ENCODE assay signal across 10 mouse cellular contexts in genomic region chr4:155837404-155838010, GRCm38 (mm10). TPM values are rescaled to one million over a fixed set of nuclear protein-coding genes. Genes with fewer than 3 reads are reported as not detected.
DNase-seq lines count a peak whose midpoint lies in the region; ATAC-seq and TF ChIP-seq lines count a peak whose summit lies in the region.
"Had no signal": no experiment of that assay in that cellular context is flagged by ENCODE, and none has a peak within 500 bp of the region (broad histone marks: within the 10 kb centered on the region; RNA-seq: fewer than 3 reads in every experiment).

No protein-coding gene starts in this region.

- H3K4me3 ChIP-seq in intestine, embryonic 15.5 days (replicated peaks) = no peak overlapping the region
- no peak overlapping the region for H3K4me3 ChIP-seq in forebrain, embryonic 12.5 days (replicated peaks)
- H3K4me3 ChIP-seq in thymus, adult 2 months (ENCODE audit: control insufficient read depth, insufficient read depth, low read length) = no peak overlapping the region
- H3K4me3 ChIP-seq: erythroblast, embryonic 14.5 days; liver, embryonic 13.5 days had no signal

- no peak overlapping the region for H3K9ac ChIP-seq in intestine, embryonic 15.5 days
- no peak overlapping the region for H3K9ac ChIP-seq in forebrain, embryonic 12.5 days
- H3K9ac ChIP-seq: liver, embryonic 13.5 days had no signal

- no peak for TF ChIP-seq POLR2A in thymus, adult 2 months (IDR thresholded peaks at IDR 0.05; ENCODE audit: control insufficient read depth, extremely low read depth, insufficient read depth, low read length, poor library complexity)

- WGBS in intestine, embryonic 15.5 days = 60% methylated on average over 11 of the region's 11 CpGs
- WGBS in forebrain, embryonic 12.5 days = 87% methylated on average over 11 of the region's 11 CpGs
- WGBS in thymus, adult 2 months = 29% methylated on average over 11 of the region's 11 CpGs

- H3K4me2 ChIP-seq in intestine, embryonic 15.5 days (replicated peaks) = peak overlapping the region; percentile 12; the same call in 1 of the 2 replicates
- no peak overlapping the region for H3K4me2 ChIP-seq in forebrain, embryonic 12.5 days
- H3K4me2 ChIP-seq: liver, embryonic 13.5 days had no signal

- peaks cover 48% of the 10 kb centered on the region for H3K4me1 ChIP-seq in intestine, embryonic 15.5 days (replicated peaks)
- H3K4me1 ChIP-seq in forebrain, embryonic 12.5 days = peaks cover 45% of the 10 kb centered on the region
- H3K4me1 ChIP-seq in thymus, adult 2 months (replicated peaks; ENCODE audit: control insufficient read depth, insufficient read depth, low read length) = peaks cover 26% of the 10 kb centered on the region

- no peak for ATAC-seq in intestine, embryonic 15.5 days
- no peak for ATAC-seq in forebrain, embryonic 12.5 days (ENCODE audit: low FRiP score)

- H3K36me3 ChIP-seq in intestine, embryonic 15.5 days = peaks cover 6% of the 10 kb centered on the region; the same call in 1 of the 2 replicates
- peaks cover 7% of the 10 kb centered on the region; the same call in 1 of the 2 replicates for H3K36me3 ChIP-seq in forebrain, embryonic 12.5 days (replicated peaks)
- H3K36me3 ChIP-seq in thymus, adult 2 months (ENCODE audit: control insufficient read depth, insufficient read depth, low read length) = 0 out of 2 replicates have a peak, but pooled peaks cover 4% of the 10 kb centered on the region

- peak; percentile 79 for DNase-seq in NIH3T3 (ENCODE audit: low read depth)
- peak; percentile 51 to 73 for DNase-seq in gastrocnemius, adult 8-10 months (ENCODE audit: low spot score in 2 of 2)
- peak; percentile 81 for DNase-seq in lung, postnatal 10 days
- no peak for DNase-seq in adrenal gland, postnatal 10 days
- DNase-seq in thymus, adult 2 months = no peak
- no peak for DNase-seq in right cerebral cortex, postnatal 4 days
- DNase-seq: liver, embryonic 13.5 days had no signal

- H3K27me3 ChIP-seq in intestine, embryonic 15.5 days (replicated peaks) = no peaks in the 10 kb centered on the region
- H3K27me3 ChIP-seq in forebrain, embryonic 12.5 days = peaks cover 20% of the 10 kb centered on the region
- no peaks in the 10 kb centered on the region for H3K27me3 ChIP-seq in thymus, adult 2 months (ENCODE audit: control insufficient read depth, insufficient read depth, low read length)

- no peak for TF ChIP-seq CTCF in thymus, adult 2 months (IDR thresholded peaks at IDR 0.05; ENCODE audit: borderline replicate concordance, control insufficient read depth, extremely low read depth, insufficient read depth, low read length, poor library complexity)

- no peaks in the 10 kb centered on the region for H3K9me3 ChIP-seq in intestine, embryonic 15.5 days
- H3K9me3 ChIP-seq in forebrain, embryonic 12.5 days = no peaks in the 10 kb centered on the region
- H3K9me3 ChIP-seq: liver, embryonic 13.5 days had no signal

- peak overlapping the region; percentile 89 for H3K27ac ChIP-seq in intestine, embryonic 15.5 days
- H3K27ac ChIP-seq in forebrain, embryonic 12.5 days = no peak overlapping the region
- no peak overlapping the region for H3K27ac ChIP-seq in thymus, adult 2 months (ENCODE audit: control insufficient read depth, insufficient read depth, low read length)
- H3K27ac ChIP-seq: liver, embryonic 13.5 days had no signal

RNA-seq across cellular contexts. Expression of gene Mxra8, which starts 2.0 kb away (rescaled TPM):
- 10 to 100 TPM; 16.5 to 34.5 (median 24.9) TPM for total RNA-seq in gastrocnemius, adult 8-10 months (2022)
- polyA plus RNA-seq in intestine, embryonic 15.5 days (2015; fragmentation: Nextera tagmentation; extraction: Ambion mirVana) = 76.9 and 81.3 TPM in 2 replicates
- 10 to 100 TPM; 56.6 to 59.6 TPM for total RNA-seq in adrenal gland, postnatal 10 days (2021)
- 22.9 and 24.3 TPM in 2 replicates for polyA plus RNA-seq in forebrain, embryonic 12.5 days (2016; fragmentation: Nextera tagmentation; extraction: Ambion mirVana)
- polyA plus RNA-seq in thymus, adult 2 months (2012; rRNA removed) = 30.7 and 43.4 TPM in 2 replicates
- polyA plus RNA-seq: erythroblast, embryonic 14.5 days had no signal

RNA-seq across cellular contexts. Expression of gene Aurkaip1, which starts 6.4 kb away (rescaled TPM):
- total RNA-seq in gastrocnemius, adult 8-10 months (2022) = 10 to 100 TPM; 73.1 to 83.9 (median 79.0) TPM
- 169 and 171 TPM in 2 replicates for polyA plus RNA-seq in intestine, embryonic 15.5 days (2015; fragmentation: Nextera tagmentation; extraction: Ambion mirVana)
- total RNA-seq in adrenal gland, postnatal 10 days (2021) = 100 to 1,000 TPM; 146 to 149 TPM
- 131 and 132 TPM in 2 replicates for polyA plus RNA-seq in forebrain, embryonic 12.5 days (2016; fragmentation: Nextera tagmentation; extraction: Ambion mirVana)
- polyA plus RNA-seq in thymus, adult 2 months (2012; rRNA removed) = 230 and 238 TPM in 2 replicates

RNA-seq across cellular contexts. Expression of gene Dvl1, which starts 9.7 kb away (rescaled TPM):
- total RNA-seq in gastrocnemius, adult 8-10 months (2022) = 100 to 1,000 TPM; 117 to 124 (median 120) TPM
- polyA plus RNA-seq in intestine, embryonic 15.5 days (2015; fragmentation: Nextera tagmentation; extraction: Ambion mirVana) = 9.9 and 11.9 TPM in 2 replicates
- total RNA-seq in adrenal gland, postnatal 10 days (2021) = 10 to 100 TPM; 58.2 to 59.0 TPM
- 6.1 and 9.2 TPM in 2 replicates for polyA plus RNA-seq in forebrain, embryonic 12.5 days (2016; fragmentation: Nextera tagmentation; extraction: Ambion mirVana)
- polyA plus RNA-seq in thymus, adult 2 months (2012; rRNA removed) = 152 and 184 TPM in 2 replicates

RNA-seq across cellular contexts. Expression of gene Ccnl2, which starts 25.2 kb away (rescaled TPM):
- total RNA-seq in gastrocnemius, adult 8-10 months (2022) = 10 to 100 TPM; 11.6 to 19.5 (median 15.0) TPM
- 132 and 138 TPM in 2 replicates for polyA plus RNA-seq in intestine, embryonic 15.5 days (2015; fragmentation: Nextera tagmentation; extraction: Ambion mirVana)
- total RNA-seq in adrenal gland, postnatal 10 days (2021) = 100 to 1,000 TPM in 1 of 2 experiments, 10 to 100 TPM in 1; 82.7 to 124 TPM
- polyA plus RNA-seq in forebrain, embryonic 12.5 days (2016; fragmentation: Nextera tagmentation; extraction: Ambion mirVana) = 195 and 202 TPM in 2 replicates
- 131 and 145 TPM in 2 replicates for polyA plus RNA-seq in thymus, adult 2 months (2012; rRNA removed)

RNA-seq across cellular contexts. Expression of gene Tas1r3, which starts 25.7 kb away (rescaled TPM):
- under 1 TPM in 2 of 4 experiments, not detected in 2; 0.11 to 0.12 TPM for total RNA-seq in gastrocnemius, adult 8-10 months (2022)
- polyA plus RNA-seq in intestine, embryonic 15.5 days (2015; fragmentation: Nextera tagmentation; extraction: Ambion mirVana) = 0.25 and 0.51 TPM in 2 replicates
- under 1 TPM; 0.36 to 0.45 TPM for total RNA-seq in adrenal gland, postnatal 10 days (2021)
- polyA plus RNA-seq in forebrain, embryonic 12.5 days (2016; fragmentation: Nextera tagmentation; extraction: Ambion mirVana) = 0.51 and 0.61 TPM in 2 replicates
- polyA plus RNA-seq in thymus, adult 2 months (2012; rRNA removed) = 2.7 and 3.0 TPM in 2 replicates
- polyA plus RNA-seq: erythroblast, embryonic 14.5 days had no signal

Comparison
In these comparisons a context has a peak if more than half of its experiments do, and no peak if none do; other contexts are left out.
1. DNase-seq: peak in NIH3T3 (single experiment), gastrocnemius, adult 8-10 months (2 of 2) and lung, postnatal 10 days (single experiment); none in adrenal gland, postnatal 10 days (single experiment), thymus, adult 2 months (single experiment) and right cerebral cortex, postnatal 4 days (single experiment).
2. RNA of gene Dvl1, which starts 9.7 kb away (polyA plus RNA-seq): 152 to 184 TPM in thymus, adult 2 months; 9.9 to 11.9 TPM in intestine, embryonic 15.5 days and 6.1 to 9.2 TPM in forebrain, embryonic 12.5 days; every median in the first group is over 10 times any median in the second.